Mouse (Mus musculus) CD4-positive, CD25-positive, alpha-beta regulatory T cell, adult 9 weeks (primary cell): ENCODE results near the gene Gm47791. TPM values are rescaled to one million over a fixed set of nuclear protein-coding genes. Genes with fewer than 3 reads are reported as not detected.

Source experiments
- polyA plus RNA-seq: library from polyadenylated mRNA; unstranded; fragments of 100-300 nt; shearing (Covaris generic); gene quantifications from one replicate; pipeline ENCODE4 v1.2.1, GENCODE M21; 2017

The Gm47791 gene
- not detected for polyA plus RNA-seq

DNA sequence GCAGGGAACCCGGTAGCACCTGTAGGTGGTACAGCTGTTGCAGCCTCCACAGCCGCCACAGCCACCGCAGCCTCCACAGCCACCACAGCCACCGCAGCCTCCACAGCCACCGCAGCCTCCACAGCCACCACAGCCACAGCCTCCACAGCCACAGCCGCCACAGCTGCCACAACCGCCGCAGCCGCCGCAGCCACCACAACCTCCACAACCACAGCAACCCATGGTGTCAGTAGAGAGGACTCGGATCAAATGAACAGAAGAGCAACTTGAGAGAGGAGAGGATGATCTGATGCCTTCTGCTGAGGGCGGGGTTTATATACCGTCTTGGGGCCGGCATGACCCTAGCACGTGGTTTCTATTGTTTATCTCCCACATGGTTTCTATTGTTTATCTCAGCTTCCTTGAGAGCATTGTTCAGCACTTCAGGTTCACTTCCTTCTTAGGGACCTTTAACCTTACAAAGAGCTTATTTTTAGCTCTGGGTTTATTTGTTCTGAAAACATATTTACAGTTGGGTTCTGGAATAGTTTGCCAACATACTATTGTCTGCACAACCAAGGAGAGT is at the start of gene Gm47791:
TSS of gene Gm47791 (minus strand) at position 222 of the 565 bp plus-strand sequence.

DNA sequence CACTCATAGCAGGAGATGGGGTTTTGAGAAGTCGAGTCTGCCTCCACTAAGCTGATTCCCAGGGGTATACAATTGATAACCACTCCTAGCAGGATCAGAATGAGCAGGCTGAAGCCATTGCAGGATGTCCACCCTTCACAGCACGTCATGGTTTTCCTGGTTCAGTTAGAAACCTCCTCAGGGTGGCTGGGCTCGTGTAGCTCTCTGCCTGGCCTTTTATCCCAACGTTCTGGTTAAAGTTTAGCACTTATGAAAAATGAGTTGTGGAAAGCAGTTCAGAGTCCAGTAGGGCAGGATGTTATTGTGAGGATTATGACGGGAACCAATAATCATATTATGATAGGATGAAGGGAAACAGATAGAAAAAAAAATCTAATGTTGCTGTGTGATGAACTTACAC is 2.8 kb downstream of the Gm47791 start, which contains the start of gene Tm4sf20:
TSS of gene Tm4sf20 (minus strand) at position 193 of the 400 bp plus-strand sequence.

DNA sequence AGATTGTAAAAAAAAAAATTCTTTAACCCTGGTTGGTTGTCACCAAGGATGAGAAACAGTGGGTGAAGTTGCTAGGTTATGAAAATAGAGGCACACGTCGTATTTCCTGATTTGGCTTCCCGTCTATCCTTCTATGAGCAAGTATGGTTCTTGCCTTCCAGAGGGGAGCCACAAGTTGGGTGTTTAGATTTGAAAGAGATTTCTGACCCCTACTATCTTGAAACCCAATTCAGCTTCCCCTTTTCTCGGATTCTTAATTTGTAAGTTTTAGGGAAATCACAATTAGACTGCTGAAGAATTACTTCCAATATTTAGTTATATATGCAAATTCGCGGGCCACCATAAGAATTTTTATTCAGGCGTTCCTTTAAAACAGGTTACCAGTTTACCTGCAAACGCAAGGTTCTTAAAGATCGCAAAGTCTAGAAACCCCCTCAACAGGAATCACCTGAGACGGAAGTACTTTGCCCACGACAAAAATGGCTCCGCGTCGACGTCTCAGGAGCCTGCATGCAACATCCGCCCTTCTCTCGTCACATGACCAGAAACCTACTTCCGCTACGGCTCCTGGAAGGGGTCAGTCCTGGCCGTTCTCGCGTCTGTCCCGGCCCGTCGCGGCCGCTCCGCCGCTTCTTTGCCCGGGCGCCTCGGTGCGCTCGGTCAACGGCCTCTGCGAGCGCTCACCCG is 46.6 kb downstream of the Gm47791 start, which contains the start of gene Mff:
TSS of gene Mff (plus strand) at position 552 of the 687 bp plus-strand sequence.

Other genes starting within 250 kb of the Gm47791 start
- 0.07 TPM for gene Col4a4, start 184.4 kb downstream of the Gm47791 start, polyA plus RNA-seq
- not detected for gene Col4a3, start 184.3 kb downstream of the Gm47791 start, polyA plus RNA-seq
- 59.6 TPM for gene Mff, start 46.4 kb downstream of the Gm47791 start, polyA plus RNA-seq
- gene Tm4sf20, start 2.8 kb downstream of the Gm47791 start, polyA plus RNA-seq: 0.61 TPM
- gene Agfg1, start 68.2 kb upstream of the Gm47791 start, polyA plus RNA-seq: 17.9 TPM
- gene A030005L19Rik, start 142.1 kb upstream of the Gm47791 start, polyA plus RNA-seq: 0.58 TPM
- gene A030014E15Rik, start 153.7 kb upstream of the Gm47791 start, polyA plus RNA-seq: not detected
- not detected for gene Gm6217, start 160.2 kb upstream of the Gm47791 start, polyA plus RNA-seq
- gene A030003K21Rik, start 172.1 kb upstream of the Gm47791 start, polyA plus RNA-seq: not detected
- not detected for gene Gm7544, start 184.8 kb upstream of the Gm47791 start, polyA plus RNA-seq
- not detected for gene Gm47955, start 189.0 kb upstream of the Gm47791 start, polyA plus RNA-seq
- not detected for gene Gm47959, start 229.3 kb upstream of the Gm47791 start, polyA plus RNA-seq